Mouse (Mus musculus) thymus, postnatal 0 days (tissue): ENCODE measurements around the gene Olfr1109. TPM values are rescaled to one million over a fixed set of nuclear protein-coding genes. Genes with fewer than 3 reads are reported as not detected.

Experiments
- DNase-seq: peaks from one replicate; pipeline ENCODE4 v3.0.0-alpha.2; 2015; ENCODE audit warnings: low spot score
- polyA plus RNA-seq: library from polyadenylated mRNA; unstranded; fragments of >200 nt; fragmentation: Nextera tagmentation; extraction: Ambion mirVana; gene quantifications from 2 replicates; pipeline ENCODE4 v1.2.1, GENCODE M21; 2015

The Olfr1109 gene
- polyA plus RNA-seq = not detected in 2 replicates

- DNase-seq = no peak
Observed at GRCm38 (mm10) chr2:87095908-87096307, at the start of gene Olfr1109. TSS of gene Olfr1109 (minus strand) at chr2:87096008.

GRCm38 (mm10) chr2:87140200-87140599 lies 44.4 kb upstream of the Olfr1109 start, which contains the start of gene Olfr1110:
TSS of gene Olfr1110 (minus strand) at chr2:87140300.
- DNase-seq = no peak

- DNase-seq = no peak
Observed at GRCm38 (mm10) chr2:87114467-87114866, 18.7 kb upstream of the Olfr1109 start, which contains the start of gene Olfr259. TSS of gene Olfr259 (minus strand) at chr2:87114567.

GRCm38 (mm10) chr2:87075717-87076116 lies 20.1 kb downstream of the Olfr1109 start, which contains the start of gene Olfr1107:
TSS of gene Olfr1107 (minus strand) at chr2:87075817.
- no peak for DNase-seq

GRCm38 (mm10) chr2:87052173-87052572 lies 43.6 kb downstream of the Olfr1109 start, which contains the start of gene Olfr1106:
TSS of gene Olfr1106 (minus strand) at chr2:87052273.
- no peak for DNase-seq

Other genes with a start within 250 kb of the Olfr1109 start
- not detected in 2 replicates for gene Olfr1095, start 244.3 kb downstream of the Olfr1109 start, polyA plus RNA-seq
- gene Gm13723, start 221.2 kb downstream of the Olfr1109 start, polyA plus RNA-seq = not detected in 2 replicates
- not detected in 2 replicates for gene Olfr1097, start 203.8 kb downstream of the Olfr1109 start, polyA plus RNA-seq
- gene Olfr1098, start 171.5 kb downstream of the Olfr1109 start, polyA plus RNA-seq = not detected in 2 replicates
- not detected in 2 replicates for gene Olfr1099, start 135.3 kb downstream of the Olfr1109 start, polyA plus RNA-seq
- gene Olfr1100, start 116.1 kb downstream of the Olfr1109 start, polyA plus RNA-seq = not detected in 2 replicates
- gene Olfr1101, start 104.8 kb downstream of the Olfr1109 start, polyA plus RNA-seq = not detected in 2 replicates
- gene Olfr1102, start 97.6 kb downstream of the Olfr1109 start, polyA plus RNA-seq = not detected in 2 replicates
- gene Olfr1104, start 68.9 kb downstream of the Olfr1109 start, polyA plus RNA-seq = not detected in 2 replicates
- gene Olfr1105, start 59.5 kb downstream of the Olfr1109 start, polyA plus RNA-seq = not detected in 2 replicates
- gene Olfr1106, start 43.7 kb downstream of the Olfr1109 start, polyA plus RNA-seq = not detected in 2 replicates
- not detected in 2 replicates for gene Olfr1107, start 20.2 kb downstream of the Olfr1109 start, polyA plus RNA-seq
- not detected in 2 replicates for gene Olfr259, start 18.6 kb upstream of the Olfr1109 start, polyA plus RNA-seq
- gene Olfr1110, start 44.3 kb upstream of the Olfr1109 start, polyA plus RNA-seq = not detected in 2 replicates
- not detected in 2 replicates for gene Olfr1111, start 56.6 kb upstream of the Olfr1109 start, polyA plus RNA-seq
- not detected in 2 replicates for gene Olfr1112, start 91.8 kb upstream of the Olfr1109 start, polyA plus RNA-seq
- not detected in 2 replicates for gene Olfr1113, start 113.0 kb upstream of the Olfr1109 start, polyA plus RNA-seq
- not detected in 2 replicates for gene Olfr1115, start 152.0 kb upstream of the Olfr1109 start, polyA plus RNA-seq
- gene Olfr1116, start 171.5 kb upstream of the Olfr1109 start, polyA plus RNA-seq = not detected in 2 replicates
- gene Olfr1118, start 211.6 kb upstream of the Olfr1109 start, polyA plus RNA-seq = not detected in 2 replicates